Mouse (Mus musculus) small intestine, adult 2 months (tissue): Measurements from ENCODE around the gene Ptpn18. TPM values are rescaled to one million over a fixed set of nuclear protein-coding genes. Genes with fewer than 3 reads are reported as not detected.
"Not testable (repeated sequence)": the region's sequence is repeated elsewhere in the genome, so short reads cannot be mapped to it uniquely, and the experiment has no call there.

Source experiments
- H3K27ac ChIP-seq: fragments of 200-500 bp; 2 replicates; pipeline ENCODE4 v1.5.1; 2012; ENCODE audit warnings: low read depth, low read length, control low read depth, inconsistent platforms; ENCODE audit not compliant: insufficient read depth
- H3K27me3 ChIP-seq: fragments of 200-500 bp; 2 replicates; pipeline ENCODE4 v1.6.1; 2012; ENCODE audit warnings: mild to moderate bottlenecking, moderate library complexity, low read length, inconsistent platforms; ENCODE audit not compliant: control insufficient read depth, insufficient read depth
- H3K36me3 ChIP-seq: fragments of 200-500 bp; 2 replicates; pipeline ENCODE4 v1.6.1; 2012; ENCODE audit warnings: mild to moderate bottlenecking, low read length, control low read depth, inconsistent platforms; ENCODE audit not compliant: control insufficient read depth, insufficient read depth
- H3K4me1 ChIP-seq: fragments of 200-500 bp; 2 replicates; pipeline ENCODE4 v1.6.1; 2012; ENCODE audit warnings: low read length, inconsistent platforms, mixed read lengths; ENCODE audit not compliant: control insufficient read depth, insufficient read depth, insufficient read length
- H3K4me3 ChIP-seq: fragments of 200-500 bp; 2 replicates; pipeline ENCODE4 v1.5.1; 2012; ENCODE audit warnings: low read depth, mild to moderate bottlenecking, control low read depth, inconsistent platforms, low read length, moderate library complexity
- CTCF ChIP-seq: fragments of 200-500 bp; IDR thresholded peaks from 2 replicates; pipeline ENCODE4 v1.5.1; 2012; ENCODE audit warnings: low read depth, mild to moderate bottlenecking, control low read depth, inconsistent platforms, low read length, moderate library complexity, mixed read lengths; ENCODE audit not compliant: insufficient replicate concordance, insufficient read length; ENCODE audit errors: extremely low read depth
- POLR2A ChIP-seq: fragments of 200-500 bp; IDR thresholded peaks from 2 replicates; pipeline ENCODE4 v1.6.1; 2012; ENCODE audit warnings: low read depth, mild to moderate bottlenecking, control low read depth, inconsistent platforms, low read length, moderate library complexity
- WGBS: fragments of 180-500 bp; shearing (Covaris S2); methylation state at CpG from one replicate; pipeline ENCODE4 v1.1.7; 2018; 5-methylcytosine and 5-hydroxymethylcytosine counted together
- polyA plus RNA-seq: library from polyadenylated mRNA; depleted of rRNA; stranded (reverse); fragments of >200 nt; gene quantifications from 2 replicates; pipeline ENCODE4 v1.2.3, GENCODE M21; 2012

Ptpn18 gene
- polyA plus RNA-seq, 1 experiment = 351 TPM

DNA sequence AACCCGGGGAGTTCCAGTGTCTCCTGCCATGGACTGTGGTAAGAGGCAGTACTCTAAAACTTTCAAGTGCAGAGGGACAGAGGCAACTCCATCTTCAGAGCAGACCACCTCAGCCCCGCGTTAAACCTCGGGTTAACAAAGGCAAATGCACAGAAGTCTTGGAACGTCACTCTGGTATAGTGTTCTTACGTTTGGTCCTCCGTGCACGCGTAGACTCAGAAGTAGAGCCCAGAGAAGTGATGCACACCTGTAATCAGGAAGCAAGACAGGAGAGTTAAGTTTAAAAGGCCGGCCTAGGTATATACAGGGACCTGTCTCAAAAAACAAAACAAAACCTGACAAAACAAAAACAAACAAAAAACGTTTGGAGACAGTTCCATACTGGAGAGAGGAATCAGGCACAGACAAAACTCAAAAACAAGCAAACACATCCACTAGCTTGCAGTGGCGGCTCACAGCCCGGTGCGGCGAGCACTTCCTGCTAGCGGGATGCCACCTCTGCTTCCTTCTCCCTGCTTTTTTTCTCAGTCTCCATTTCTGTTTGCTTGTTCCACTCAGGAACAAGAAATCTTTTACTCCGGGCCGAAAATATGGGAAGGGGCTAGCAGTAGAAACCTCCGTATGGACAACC is 25.6 kb upstream of the Ptpn18 start:
- 8% methylated on average over 19 of the region's 19 CpGs for WGBS
- peak overlapping the region; percentile 17; the same call in 1 of the 2 replicates for H3K27ac ChIP-seq
- no peaks in the 10 kb centered on the region for H3K27me3 ChIP-seq
- no peaks in the 10 kb centered on the region for H3K36me3 ChIP-seq
- H3K4me1 ChIP-seq = peaks cover 10% of the 10 kb centered on the region; the same call in 1 of the 2 replicates
- H3K4me3 ChIP-seq = peak overlapping the region; percentile 57
- TF ChIP-seq POLR2A (no peak), CTCF (no peak)

DNA sequence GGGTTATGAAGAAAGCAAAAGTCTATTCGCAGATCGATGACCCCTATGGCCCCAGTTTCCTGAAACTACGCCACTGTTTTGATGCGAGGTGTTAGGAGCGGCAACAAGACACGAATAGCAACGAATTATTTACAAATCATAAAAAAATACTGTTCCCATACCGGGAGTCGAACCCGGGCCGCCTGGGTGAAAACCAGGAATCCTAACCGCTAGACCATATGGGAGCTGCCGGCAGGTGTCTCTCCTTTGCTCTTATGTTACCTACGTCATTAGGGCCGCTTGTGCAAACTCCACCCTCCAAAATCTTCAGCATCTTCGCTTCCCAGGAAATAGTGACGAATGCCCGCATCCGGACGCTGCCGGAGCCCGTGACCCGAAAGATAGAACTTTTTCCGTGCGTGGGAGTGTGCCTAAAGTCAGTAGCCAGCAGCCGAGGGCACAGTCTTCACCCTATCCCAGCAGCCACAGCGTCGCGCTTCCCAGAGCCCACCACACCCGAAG is 24.9 kb upstream of the Ptpn18 start:
- TF ChIP-seq CTCF = no peak
- peak; percentile 20; the same call in 1 of the 2 replicates for TF ChIP-seq POLR2A
- H3K36me3 ChIP-seq = no peaks in the 10 kb centered on the region
- under 1% methylated on average over 30 of the region's 30 CpGs for WGBS
- peak overlapping the region; percentile 52 for H3K27ac ChIP-seq
- peaks cover 10% of the 10 kb centered on the region; the same call in 1 of the 2 replicates for H3K4me1 ChIP-seq
- peak overlapping the region; percentile 97 for H3K4me3 ChIP-seq
- H3K27me3 ChIP-seq = no peaks in the 10 kb centered on the region

DNA sequence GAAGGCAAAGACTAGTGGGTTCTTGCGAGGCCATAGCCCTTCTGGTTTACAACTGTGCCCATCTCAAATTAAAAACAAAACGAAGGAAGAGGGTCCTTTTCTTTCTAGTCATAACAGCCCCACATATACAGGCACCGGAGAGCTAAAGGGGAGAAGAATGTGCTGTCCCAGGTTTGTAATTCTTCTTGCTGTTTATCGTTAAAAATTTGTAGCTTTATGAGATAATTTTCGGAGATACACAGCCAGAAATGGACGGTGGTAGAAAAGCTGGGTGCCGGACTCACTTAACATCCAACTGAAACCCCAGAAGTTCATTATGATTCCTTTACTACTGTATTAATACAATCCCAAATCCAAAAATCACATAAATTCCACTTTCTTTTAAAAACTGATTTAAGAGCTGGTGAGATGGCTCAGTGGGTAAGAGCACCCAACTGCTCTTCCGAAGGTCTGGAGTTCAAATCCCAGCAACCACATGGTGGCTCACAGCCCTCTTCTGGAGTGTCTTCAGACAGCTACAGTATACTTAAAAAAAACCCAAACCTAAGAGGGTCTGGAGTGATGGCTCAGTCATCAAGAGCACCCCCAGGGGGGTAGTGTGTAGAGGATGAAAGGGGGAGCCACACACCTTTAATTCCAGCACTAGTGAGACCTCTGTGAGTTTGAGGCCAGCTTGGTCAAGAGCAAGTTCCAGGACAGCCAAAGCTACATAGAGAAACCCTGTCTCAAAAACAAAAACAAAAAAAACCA is 24.0 kb upstream of the Ptpn18 start:
- 45% methylated on average over 8 of the region's 8 CpGs for WGBS
- Histone ChIP-seq H3K27me3 (no peaks in the 10 kb centered on the region), H3K4me3 (no peak overlapping the region; the same call in 1 of the 2 replicates), H3K4me1 (peaks cover 10% of the 10 kb centered on the region; the same call in 1 of the 2 replicates), H3K36me3 (no peaks in the 10 kb centered on the region), H3K27ac (peak overlapping the region; percentile 52; the same call in 1 of the 2 replicates)
- TF ChIP-seq CTCF = no peak
- no peak for TF ChIP-seq POLR2A

DNA sequence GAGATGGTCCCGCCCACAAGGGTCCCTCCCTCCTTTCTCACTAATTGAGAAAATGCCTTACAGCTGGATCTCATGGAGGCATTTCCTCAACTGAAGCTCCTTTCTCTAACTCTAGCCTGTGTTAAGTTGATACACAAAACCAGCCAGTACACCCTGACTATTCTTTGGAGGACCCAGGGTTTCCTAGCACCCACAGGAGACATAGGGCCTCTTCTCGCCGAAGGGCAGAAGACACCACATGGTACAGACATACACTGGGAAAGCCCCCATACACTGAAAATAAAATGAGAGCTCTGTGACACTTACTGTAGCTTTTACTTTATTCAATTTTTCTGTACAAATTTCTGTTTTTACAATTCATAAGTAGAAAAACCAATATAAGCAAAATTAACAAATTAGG is 23.2 kb upstream of the Ptpn18 start:
- H3K27ac ChIP-seq = no peak overlapping the region
- no peaks in the 10 kb centered on the region for H3K36me3 ChIP-seq
- WGBS = 93% methylated on average over 3 of the region's 3 CpGs
- no peak for TF ChIP-seq CTCF
- no peak for TF ChIP-seq POLR2A
- no peak overlapping the region for H3K4me3 ChIP-seq
- H3K27me3 ChIP-seq = no peaks in the 10 kb centered on the region
- peaks cover 10% of the 10 kb centered on the region; the same call in 1 of the 2 replicates for H3K4me1 ChIP-seq

- peaks cover 10% of the 10 kb centered on the region; the same call in 1 of the 2 replicates for H3K4me1 ChIP-seq
These were observed 22.2 kb upstream of the Ptpn18 start for GRCm38 (mm10) chr1:34437366-34437765.

DNA sequence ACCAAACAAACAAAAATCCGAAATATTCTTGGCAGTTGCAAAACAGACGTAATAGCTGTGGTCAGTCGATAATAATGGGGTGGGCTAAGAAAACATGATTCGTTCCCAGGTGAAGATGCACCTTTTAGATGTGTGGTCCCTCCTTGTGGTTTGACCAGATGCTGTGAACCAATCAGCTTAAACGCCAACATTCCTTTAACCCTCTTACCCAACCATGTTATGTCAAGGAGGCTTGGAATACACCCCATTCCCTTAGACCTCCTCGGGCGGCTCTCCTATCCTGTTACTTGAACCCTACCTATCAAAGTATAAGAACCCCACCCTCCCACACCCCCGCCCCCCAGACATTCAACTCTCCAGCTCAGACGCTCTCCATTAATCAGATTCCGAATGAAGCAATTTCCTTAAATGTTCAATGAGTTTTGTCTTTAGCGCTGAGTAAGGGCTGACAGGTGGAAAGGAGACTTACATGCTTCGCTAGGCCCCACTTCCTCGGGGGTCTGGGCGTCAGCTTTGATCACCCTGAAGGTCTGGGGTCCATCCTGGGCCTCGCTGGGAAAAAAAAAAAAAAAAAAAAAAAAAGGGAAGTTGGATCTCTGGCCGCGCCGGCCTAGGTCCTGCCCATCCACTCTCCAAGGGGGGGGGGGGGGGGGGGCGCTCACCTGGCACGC is 21.0 kb upstream of the Ptpn18 start:
- TF ChIP-seq POLR2A = no peak
- peaks cover 8% of the 10 kb centered on the region for H3K36me3 ChIP-seq
- H3K27ac ChIP-seq = no peak overlapping the region
- WGBS = 33% methylated on average over 17 of the region's 20 CpGs
- H3K4me1 ChIP-seq = peaks cover 7% of the 10 kb centered on the region; the same call in 1 of the 2 replicates
- H3K27me3 ChIP-seq = no peaks in the 10 kb centered on the region
- H3K4me3 ChIP-seq = peak overlapping the region; percentile 75

More at GRCm38 (mm10) chr1:34437366-34437765, 22.2 kb upstream of the Ptpn18 start:
- not testable (repeated sequence) for H3K4me3 ChIP-seq, H3K36me3 ChIP-seq, H3K27ac ChIP-seq, H3K27me3 ChIP-seq
- 96% methylated on average over 8 of the region's 8 CpGs for WGBS
